Mouse (Mus musculus) embryonic facial prominence, embryonic 10.5 days (tissue): ENCODE data around the gene Kcnj16. TPM values are rescaled to one million over a fixed set of nuclear protein-coding genes. Genes with fewer than 3 reads are reported as not detected.

Source experiments
- DNase-seq: peaks from one replicate; pipeline ENCODE4 v3.0.0-alpha.2; 2017; ENCODE audit warnings: low spot score
- H3K27ac ChIP-seq: fragments of 300-500 bp; sonication (generic); replicated peaks from 2 replicates; pipeline ENCODE4 v1.5.1; 2016; ENCODE audit warnings: mild to moderate bottlenecking
- H3K27me3 ChIP-seq: fragments of 300-500 bp; sonication (generic); replicated peaks from 2 replicates; pipeline ENCODE4 v1.6.1; 2016; ENCODE audit warnings: low read depth, mild to moderate bottlenecking; ENCODE audit not compliant: poor library complexity, severe bottlenecking
- H3K36me3 ChIP-seq: fragments of 300-500 bp; sonication (generic); replicated peaks from 2 replicates; pipeline ENCODE4 v1.6.1; 2016; ENCODE audit warnings: mild to moderate bottlenecking, moderate library complexity
- H3K4me1 ChIP-seq: fragments of 300-500 bp; sonication (generic); 2 replicates; pipeline ENCODE4 v1.6.1; 2016
- H3K4me3 ChIP-seq: fragments of 300-500 bp; sonication (generic); 2 replicates; pipeline ENCODE4 v1.5.1; 2016; ENCODE audit warnings: mild to moderate bottlenecking, moderate library complexity
- H3K9me3 ChIP-seq: fragments of 300-500 bp; sonication (generic); 2 replicates; pipeline ENCODE4 v1.6.1; 2016; ENCODE audit warnings: mild to moderate bottlenecking
- WGBS: fragments of 180-500 bp; shearing (Covaris S2); methylation state at CpG from one replicate; pipeline ENCODE4 v1.1.7; 2016; 5-methylcytosine and 5-hydroxymethylcytosine counted together
- polyA plus RNA-seq: library from polyadenylated mRNA; unstranded; fragments of >200 nt; fragmentation: Nextera tagmentation; extraction: Ambion mirVana; gene quantifications from 2 replicates; pipeline ENCODE4 v1.2.1, GENCODE M21; 2016

Kcnj16 gene
- polyA plus RNA-seq, 1 experiment from 2014 or later = 0.27 TPM

- 48% methylated on average over 5 of the region's 5 CpGs for WGBS
- no peaks in the 10 kb centered on the region for H3K36me3 ChIP-seq
- no peak for DNase-seq
- no peak overlapping the region for H3K4me3 ChIP-seq
- H3K27me3 ChIP-seq = no peaks in the 10 kb centered on the region
- H3K9me3 ChIP-seq = no peaks in the 10 kb centered on the region
- no peak overlapping the region for H3K27ac ChIP-seq
- H3K4me1 ChIP-seq = peaks cover 5% of the 10 kb centered on the region; the same call in 1 of the 2 replicates
Observed at GRCm38 (mm10) chr11:111060216-111060615, 92.4 kb downstream of the Kcnj16 start.

GRCm38 (mm10) chr11:111064751-111065527, 97.1 kb downstream of the Kcnj16 start:
- H3K27ac ChIP-seq = peak overlapping the region; percentile 85; the same call in 1 of the 2 replicates
- peak; percentile 71 for DNase-seq
- WGBS = under 1% methylated on average over 25 of the region's 25 CpGs
- peaks cover 17% of the 10 kb centered on the region; the same call in 1 of the 2 replicates for H3K4me1 ChIP-seq
- peaks cover 17% of the 10 kb centered on the region for H3K27me3 ChIP-seq
- H3K4me3 ChIP-seq = peak overlapping the region; percentile 78
- no peaks in the 10 kb centered on the region for H3K9me3 ChIP-seq
- no peaks in the 10 kb centered on the region for H3K36me3 ChIP-seq

GRCm38 (mm10) chr11:111065635-111066298, 97.9 kb downstream of the Kcnj16 start, which contains the start of gene Kcnj2:
Kcnj2 (plus strand) TSS chr11:111066164.
- no peaks in the 10 kb centered on the region for H3K9me3 ChIP-seq
- under 1% methylated on average over 28 of the region's 28 CpGs for WGBS
- no peaks in the 10 kb centered on the region for H3K36me3 ChIP-seq
- peaks cover 17% of the 10 kb centered on the region; the same call in 1 of the 2 replicates for H3K4me1 ChIP-seq
- H3K27ac ChIP-seq = peak within 1 kb of the TSS; percentile 85
- H3K4me3 ChIP-seq = peak within 1 kb of the TSS; percentile 78
- H3K27me3 ChIP-seq = peaks cover 17% of the 10 kb centered on the region
- peak; percentile 95 for DNase-seq

- peaks cover 17% of the 10 kb centered on the region for H3K27me3 ChIP-seq
- no peaks in the 10 kb centered on the region for H3K9me3 ChIP-seq
- H3K36me3 ChIP-seq = no peaks in the 10 kb centered on the region
- peak overlapping the region; percentile 57 for H3K27ac ChIP-seq
- no peak for DNase-seq
- H3K4me3 ChIP-seq = peak overlapping the region; percentile 78
- under 1% methylated on average over 9 of the region's 9 CpGs for WGBS
- H3K4me1 ChIP-seq = peaks cover 17% of the 10 kb centered on the region; the same call in 1 of the 2 replicates
Observed at GRCm38 (mm10) chr11:111066299-111066691, 98.5 kb downstream of the Kcnj16 start.

DNA sequence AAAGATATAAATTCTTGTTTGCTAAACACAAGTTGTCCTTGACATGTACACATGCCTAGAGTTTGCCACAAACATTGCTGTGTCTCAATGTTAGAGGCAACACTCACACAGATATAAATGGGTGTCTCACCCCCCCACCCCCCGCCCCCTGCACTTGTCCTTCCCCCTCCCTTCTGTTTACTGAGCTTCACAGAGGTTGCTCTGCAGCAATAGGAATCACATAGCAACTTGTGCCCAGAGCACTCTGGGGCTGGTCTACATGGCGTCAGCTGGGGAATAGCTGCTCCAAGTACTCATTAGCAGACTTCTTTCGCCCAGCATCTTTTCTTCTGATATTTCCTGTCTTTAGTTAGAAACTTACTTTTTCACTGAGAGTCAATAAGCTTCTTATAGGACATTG, 100.0 kb downstream of the Kcnj16 start:
- H3K9me3 ChIP-seq = no peaks in the 10 kb centered on the region
- 73% methylated on average over 3 of the region's 3 CpGs for WGBS
- H3K4me3 ChIP-seq = peak overlapping the region; percentile 78
- peaks cover 13% of the 10 kb centered on the region for H3K36me3 ChIP-seq
- peaks cover 17% of the 10 kb centered on the region for H3K27me3 ChIP-seq
- peaks cover 17% of the 10 kb centered on the region; the same call in 1 of the 2 replicates for H3K4me1 ChIP-seq
- no peak for DNase-seq
- no peak overlapping the region for H3K27ac ChIP-seq

DNA sequence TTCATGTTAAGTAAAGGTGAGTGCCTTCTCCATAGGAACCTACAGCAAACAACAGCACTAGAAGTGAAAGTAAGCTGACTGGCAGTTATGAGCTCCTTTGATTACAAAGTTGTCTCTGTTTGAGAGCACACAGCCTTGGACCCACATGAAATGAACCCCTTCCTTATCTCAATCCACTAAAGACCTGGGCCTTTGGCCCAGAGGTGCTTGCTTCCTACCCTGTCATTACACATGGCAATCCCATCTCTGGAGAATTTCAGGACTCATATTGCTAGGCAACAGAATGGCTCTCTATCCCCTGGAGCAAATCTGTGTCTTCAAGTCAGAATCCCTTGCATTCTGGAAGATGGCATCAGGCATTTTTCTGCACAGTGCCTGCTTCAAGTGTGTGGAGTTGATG, 102.6 kb downstream of the Kcnj16 start:
- Histone ChIP-seq H3K36me3 (peaks cover 16% of the 10 kb centered on the region), H3K27me3 (peaks cover 17% of the 10 kb centered on the region), H3K9me3 (no peaks in the 10 kb centered on the region), H3K4me3 (no peak overlapping the region), H3K4me1 (peaks cover 12% of the 10 kb centered on the region; the same call in 1 of the 2 replicates), H3K27ac (no peak overlapping the region)
- DNase-seq = no peak

DNA sequence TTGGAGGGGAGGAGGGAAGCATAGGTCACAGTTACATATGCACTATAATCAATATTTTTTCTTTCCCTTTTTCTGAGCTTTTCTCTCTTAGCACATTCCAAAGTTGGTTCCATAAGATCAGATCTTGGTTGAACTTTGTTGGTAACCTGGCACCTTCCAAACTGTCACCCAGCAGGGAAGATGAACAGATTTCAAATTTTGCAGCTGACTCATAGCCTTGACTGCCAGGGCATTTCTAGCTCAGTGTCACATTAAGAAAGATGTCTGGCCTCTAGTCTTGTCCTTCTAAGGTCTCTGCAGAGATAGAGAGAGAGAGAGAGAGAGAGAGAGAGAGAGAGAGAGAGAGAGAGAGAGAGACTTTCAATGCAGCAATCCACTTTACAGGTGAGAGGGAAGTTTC, 106.3 kb downstream of the Kcnj16 start:
- Histone ChIP-seq H3K9me3 (no peaks in the 10 kb centered on the region), H3K4me3 (no peak overlapping the region), H3K27ac (no peak overlapping the region), H3K4me1 (no peaks in the 10 kb centered on the region), H3K27me3 (no peaks in the 10 kb centered on the region), H3K36me3 (peaks cover 16% of the 10 kb centered on the region)
- DNase-seq = no peak

Other genes starting within 250 kb of the Kcnj16 start
- gene Kcnj2, start 98.1 kb downstream of the Kcnj16 start, polyA plus RNA-seq = 2.4 and 2.7 TPM in 2 replicates